Mouse (Mus musculus): ENCODE results near the gene Rbm17. TPM values are rescaled to one million over a fixed set of nuclear protein-coding genes. Genes with fewer than 3 reads are reported as not detected.

Rbm17 gene
- polyA plus RNA-seq, 1 experiment from 2014 or later, result 46.9 TPM

DNA sequence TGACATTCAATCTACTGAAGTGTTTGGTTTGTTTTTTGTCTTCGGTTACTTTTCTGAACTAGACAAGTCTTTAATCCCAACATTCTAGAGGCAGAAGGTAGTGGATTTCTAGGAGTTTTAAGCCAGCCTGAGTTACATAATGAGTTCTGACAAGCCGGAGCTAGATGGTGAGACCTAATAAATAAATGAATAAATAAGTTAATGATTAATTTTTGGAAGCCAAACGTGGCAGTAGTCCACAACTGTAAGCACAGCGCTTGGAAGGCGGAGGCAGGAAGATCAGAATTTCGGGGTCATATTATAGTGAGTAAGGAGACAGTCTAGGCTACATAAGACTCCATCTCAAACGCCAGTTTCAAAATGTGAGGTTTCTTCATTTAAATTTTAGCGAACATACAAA is 68.0 kb downstream of the Rbm17 start:
- 0 out of 2 replicates have a peak, but pooled peaks cover 2% of the 10 kb centered on the region for H3K36me3 ChIP-seq (replicated peaks; ENCODE audit: insufficient read depth, low read length)
- WGBS (ENCODE audit: insufficient replicate concordance), result 65% methylated on average over 8 of the region's 8 CpGs
- TF ChIP-seq CTCF (IDR thresholded peaks at IDR 0.05; ENCODE audit: low read depth), result no peak
- no peak for TF ChIP-seq EP300 (IDR thresholded peaks at IDR 0.05; ENCODE audit: low read depth)
- H3K27me3 ChIP-seq (ENCODE audit: insufficient read depth, low read length), result no peaks in the 10 kb centered on the region
- H3K9ac ChIP-seq (replicated peaks), result no peak overlapping the region; the same call in 1 of the 2 replicates
- no peaks in the 10 kb centered on the region for H3K9me3 ChIP-seq (ENCODE audit: low read length)
- DNase-seq (no peak), ATAC-seq (peak; percentile 43)
- H3K27ac ChIP-seq (ENCODE audit: low read depth), result peak overlapping the region; percentile 83
- peak overlapping the region; percentile 46 for H3K4me3 ChIP-seq (ENCODE audit: low read depth, low read length)
- peaks cover 10% of the 10 kb centered on the region for H3K4me1 ChIP-seq (ENCODE audit: insufficient read depth)
- H3K4me2 ChIP-seq (ENCODE audit: low read depth, low read length), result peak overlapping the region; percentile 87

Other genes with a start within 250 kb of the Rbm17 start
- 3.0 and 3.3 TPM in 2 replicates for gene Pfkfb3, start 50.1 kb downstream of the Rbm17 start, polyA plus RNA-seq (2015; fragmentation: Nextera tagmentation; extraction: Ambion mirVana)
- not detected in 2 replicates for gene Gm17490, start 22.1 kb upstream of the Rbm17 start, polyA plus RNA-seq (2015; fragmentation: Nextera tagmentation; extraction: Ambion mirVana)
- gene Il2ra, start 38.7 kb upstream of the Rbm17 start, polyA plus RNA-seq (2015; fragmentation: Nextera tagmentation; extraction: Ambion mirVana), result 0.06 and 0.23 TPM in 2 replicates
- 23.8 and 31.1 TPM in 2 replicates for gene Il15ra, start 101.1 kb upstream of the Rbm17 start, polyA plus RNA-seq (2015; fragmentation: Nextera tagmentation; extraction: Ambion mirVana)
- gene Fbh1, start 173.4 kb upstream of the Rbm17 start, polyA plus RNA-seq (2015; fragmentation: Nextera tagmentation; extraction: Ambion mirVana), result 19.9 and 24.3 TPM in 2 replicates
- 9.1 and 11.5 TPM in 2 replicates for gene Ankrd16, start 173.7 kb upstream of the Rbm17 start, polyA plus RNA-seq (2015; fragmentation: Nextera tagmentation; extraction: Ambion mirVana)